Mouse (Mus musculus) lung, postnatal 0 days (tissue): ENCODE data around the gene Olfr763. TPM values are rescaled to one million over a fixed set of nuclear protein-coding genes. Genes with fewer than 3 reads are reported as not detected.
"Not testable (repeated sequence)": the region's sequence is repeated elsewhere in the genome, so short reads cannot be mapped to it uniquely, and the experiment has no call there.

ENCODE experiments used
- ATAC-seq: fragments of 200-750 bp; cut with Nextera tagmentation; 2 replicates; pipeline ENCODE4 v1.8.0; 2017; ENCODE audit warnings: moderate library complexity
- DNase-seq: peaks from one replicate; pipeline ENCODE4 v3.0.0-alpha.2; 2016; ENCODE audit warnings: low spot score
- H3K27ac ChIP-seq: fragments of 300-500 bp; sonication (generic); 2 replicates; pipeline ENCODE4 v1.5.1; 2014; ENCODE audit warnings: antibody characterized with exemption, mild to moderate bottlenecking, low read length, mixed read lengths
- H3K27me3 ChIP-seq: fragments of 300-500 bp; sonication (generic); replicated peaks from 2 replicates; pipeline ENCODE4 v1.6.1; 2014; ENCODE audit warnings: low read length, mixed read lengths; ENCODE audit not compliant: insufficient read depth
- H3K36me3 ChIP-seq: fragments of 300-500 bp; sonication (generic); 2 replicates; pipeline ENCODE4 v1.6.1; 2014; ENCODE audit warnings: low read length, mixed read lengths; ENCODE audit not compliant: insufficient read depth
- H3K4me1 ChIP-seq: fragments of 300-500 bp; sonication (generic); 2 replicates; pipeline ENCODE4 v1.6.1; 2014; ENCODE audit warnings: antibody characterized with exemption, low read depth, low read length, mixed read lengths; ENCODE audit not compliant: insufficient read depth
- H3K4me2 ChIP-seq: fragments of 300-500 bp; sonication (generic); replicated peaks from 2 replicates; pipeline ENCODE4 v1.6.1; 2014; ENCODE audit warnings: low read depth, mild to moderate bottlenecking, low read length, moderate library complexity, mixed read lengths
- H3K4me3 ChIP-seq: fragments of 300-500 bp; sonication (generic); 2 replicates; pipeline ENCODE4 v1.5.1; 2014; ENCODE audit warnings: low read depth, low read length
- H3K9ac ChIP-seq: fragments of 300-500 bp; sonication (generic); replicated peaks from 2 replicates; pipeline ENCODE4 v1.6.1; 2014; ENCODE audit warnings: low read depth, mild to moderate bottlenecking
- H3K9me3 ChIP-seq: fragments of 300-500 bp; sonication (generic); 2 replicates; pipeline ENCODE4 v1.6.1; 2016; ENCODE audit warnings: low read length, mixed read lengths
- CTCF ChIP-seq: IDR thresholded peaks from 2 replicates; pipeline ENCODE4 v1.5.1; 2016; ENCODE audit warnings: antibody characterized with exemption, mild to moderate bottlenecking
- EP300 ChIP-seq: IDR thresholded peaks from 2 replicates; pipeline ENCODE4 v1.6.1; 2016; ENCODE audit warnings: antibody characterized with exemption, mild to moderate bottlenecking, control low read depth
- WGBS: fragments of 180-500 bp; shearing (Covaris S2); extraction: QIAGEN DNeasy Blood & Tissue Kit; methylation state at CpG from one replicate; pipeline ENCODE4 v1.1.7; 2014; 5-methylcytosine and 5-hydroxymethylcytosine counted together
- polyA plus RNA-seq: library from polyadenylated mRNA; unstranded; fragments of >200 nt; fragmentation: Nextera tagmentation; extraction: Ambion mirVana; gene quantifications from 2 replicates; pipeline ENCODE4 v1.2.1, GENCODE M21; 2015

Gene Olfr763
- polyA plus RNA-seq, 1 experiment from 2014 or later = not detected

DNA sequence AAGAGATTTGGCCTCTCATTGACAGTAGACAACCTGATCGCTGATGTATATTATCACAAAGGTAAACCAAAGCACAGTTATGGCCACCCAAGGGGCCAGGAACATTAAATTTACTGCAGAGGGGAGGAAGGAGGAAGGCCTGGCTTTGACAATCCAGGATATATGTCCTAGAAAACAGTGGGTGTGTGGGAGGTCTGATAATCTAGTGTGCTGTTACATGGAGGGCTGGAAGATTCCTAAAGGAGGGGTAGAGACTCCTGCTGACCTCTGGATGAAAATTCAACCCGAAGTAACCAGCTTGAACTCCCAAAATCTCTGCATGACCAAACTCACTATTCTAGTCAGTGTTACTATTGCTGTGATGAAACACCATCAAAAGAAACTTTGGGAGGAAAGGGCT is 17.8 kb downstream of the Olfr763 start:
- no peak overlapping the region for H3K4me2 ChIP-seq
- H3K36me3 ChIP-seq = no peaks in the 10 kb centered on the region
- no peak for DNase-seq
- H3K4me1 ChIP-seq = no peaks in the 10 kb centered on the region
- TF ChIP-seq CTCF (no peak), EP300 (no peak)
- no peak for ATAC-seq
- H3K4me3 ChIP-seq = no peak overlapping the region
- WGBS = 78% methylated on average over 2 of the region's 2 CpGs
- no peak overlapping the region for H3K9ac ChIP-seq
- H3K27me3 ChIP-seq = no peaks in the 10 kb centered on the region
- no peak overlapping the region for H3K27ac ChIP-seq
- H3K9me3 ChIP-seq = no peaks in the 10 kb centered on the region

- H3K27me3 ChIP-seq = no peaks in the 10 kb centered on the region
- ATAC-seq (no peak), DNase-seq (no peak)
- no peaks in the 10 kb centered on the region for H3K9me3 ChIP-seq
- no peak within 1 kb of the TSS for H3K4me2 ChIP-seq
- H3K27ac ChIP-seq = no peak within 1 kb of the TSS
- H3K9ac ChIP-seq = no peak within 1 kb of the TSS
- no peaks in the 10 kb centered on the region for H3K4me1 ChIP-seq
- H3K4me3 ChIP-seq = no peak within 1 kb of the TSS
- WGBS = 71% methylated on average over 3 of the region's 3 CpGs
- no peak for TF ChIP-seq EP300
- no peak for TF ChIP-seq CTCF
- H3K36me3 ChIP-seq = no peaks in the 10 kb centered on the region
Observed at GRCm38 (mm10) chr10:129039796-129040195, 29.2 kb downstream of the Olfr763 start, which contains the start of gene Olfr764-ps1. Gene Olfr764-ps1 (minus strand): TSS chr10:129039896.

GRCm38 (mm10) chr10:129049898-129050297 is 39.3 kb downstream of the Olfr763 start, which contains the start of gene Olfr765:
Gene Olfr765 (minus strand): TSS chr10:129049998.
- not testable (repeated sequence) for H3K4me3 ChIP-seq, H3K27ac ChIP-seq, H3K9ac ChIP-seq, H3K36me3 ChIP-seq, H3K4me2 ChIP-seq, H3K9me3 ChIP-seq, H3K27me3 ChIP-seq, ATAC-seq, DNase-seq, H3K4me1 ChIP-seq

Other genes with a start within 250 kb of the Olfr763 start
- 8.2 and 9.8 TPM in 2 replicates for gene Mmp19, start 219.9 kb upstream of the Olfr763 start, polyA plus RNA-seq
- 44.0 and 51.9 TPM in 2 replicates for gene Dnajc14, start 206.7 kb upstream of the Olfr763 start, polyA plus RNA-seq
- 13.6 and 13.8 TPM in 2 replicates for gene Tmem198b, start 206.4 kb upstream of the Olfr763 start, polyA plus RNA-seq
- 113 and 119 TPM in 2 replicates for gene Sarnp, start 193.5 kb upstream of the Olfr763 start, polyA plus RNA-seq
- 59.8 and 62.1 TPM in 2 replicates for gene Ormdl2, start 189.1 kb upstream of the Olfr763 start, polyA plus RNA-seq
- gene Gdf11, start 119.1 kb upstream of the Olfr763 start, polyA plus RNA-seq = 1.6 and 2.1 TPM in 2 replicates
- gene Cd63, start 109.8 kb upstream of the Olfr763 start, polyA plus RNA-seq = 761 and 764 TPM in 2 replicates
- gene Rdh5, start 87.9 kb upstream of the Olfr763 start, polyA plus RNA-seq = 13.2 and 16.7 TPM in 2 replicates
- 228 and 243 TPM in 2 replicates for gene Bloc1s1, start 86.8 kb upstream of the Olfr763 start, polyA plus RNA-seq
- gene Itga7, start 77.0 kb upstream of the Olfr763 start, polyA plus RNA-seq = 14.6 and 20.7 TPM in 2 replicates
- 0.10 and 0.33 TPM in 2 replicates for gene Mettl7b, start 49.8 kb upstream of the Olfr763 start, polyA plus RNA-seq
- gene Olfr9, start 21.4 kb upstream of the Olfr763 start, polyA plus RNA-seq = not detected in 2 replicates
- gene Olfr764-ps1, start 29.1 kb downstream of the Olfr763 start, polyA plus RNA-seq = not detected in 2 replicates
- not detected in 2 replicates for gene Olfr765, start 39.2 kb downstream of the Olfr763 start, polyA plus RNA-seq
- gene Olfr766-ps1, start 58.2 kb downstream of the Olfr763 start, polyA plus RNA-seq = not detected in 2 replicates
- not detected in 2 replicates for gene Olfr767, start 72.1 kb downstream of the Olfr763 start, polyA plus RNA-seq
- gene Olfr768, start 88.6 kb downstream of the Olfr763 start, polyA plus RNA-seq = not detected in 2 replicates
- gene Olfr769, start 107.1 kb downstream of the Olfr763 start, polyA plus RNA-seq = not detected in 2 replicates
- gene Olfr770, start 128.2 kb downstream of the Olfr763 start, polyA plus RNA-seq = not detected in 2 replicates
- not detected in 2 replicates for gene Olfr771, start 154.0 kb downstream of the Olfr763 start, polyA plus RNA-seq
- not detected in 2 replicates for gene Olfr772, start 167.1 kb downstream of the Olfr763 start, polyA plus RNA-seq
- gene Olfr773, start 176.6 kb downstream of the Olfr763 start, polyA plus RNA-seq = not detected in 2 replicates
- not detected in 2 replicates for gene Olfr774, start 225.4 kb downstream of the Olfr763 start, polyA plus RNA-seq
- not detected in 2 replicates for gene Olfr775, start 237.6 kb downstream of the Olfr763 start, polyA plus RNA-seq
- gene Olfr776, start 248.3 kb downstream of the Olfr763 start, polyA plus RNA-seq = not detected in 2 replicates